Mouse (Mus musculus) liver, adult 2 months (tissue): ENCODE data around the gene Fam102b.

ENCODE experiments used
- CTCF ChIP-seq: fragments of 200-500 bp; IDR thresholded peaks from 2 replicates; pipeline ENCODE4 v1.5.1; 2011; ENCODE audit warnings: low read depth, low read length, control low read depth
- POLR2A ChIP-seq: fragments of 200-500 bp; IDR thresholded peaks from 2 replicates; pipeline ENCODE4 v1.6.1; 2011; ENCODE audit warnings: low read length, control low read depth; ENCODE audit not compliant: insufficient read depth; ENCODE audit errors: extremely low read depth

GRCm38 (mm10) chr3:108995379-108995778 lies 32.0 kb downstream of the Fam102b start:
- TF ChIP-seq POLR2A: no peak
- TF ChIP-seq CTCF: no peak
